Mouse (Mus musculus) midbrain, embryonic 16.5 days (tissue): ENCODE data around the gene Nudt22. TPM values are rescaled to one million over a fixed set of nuclear protein-coding genes. Genes with fewer than 3 reads are reported as not detected.

Experiments used
- ATAC-seq: fragments of 200-750 bp; cut with Nextera tagmentation; 2 replicates; pipeline ENCODE4 v1.8.0; 2017; ENCODE audit warnings: moderate TSS enrichment
- H3K27ac ChIP-seq: fragments of 300-500 bp; sonication (generic); 2 replicates; pipeline ENCODE4 v1.5.1; 2014; ENCODE audit warnings: mild to moderate bottlenecking, low read length, mixed read lengths
- H3K27me3 ChIP-seq: fragments of 300-500 bp; sonication (generic); 2 replicates; pipeline ENCODE4 v1.6.1; 2014; ENCODE audit warnings: low read depth, low read length, mixed read lengths; ENCODE audit not compliant: control insufficient read depth, insufficient read depth
- H3K36me3 ChIP-seq: fragments of 300-500 bp; sonication (generic); 2 replicates; pipeline ENCODE4 v1.6.1; 2014; ENCODE audit warnings: mild to moderate bottlenecking, low read length, moderate library complexity, mixed read lengths; ENCODE audit not compliant: control insufficient read depth, insufficient read depth
- H3K4me1 ChIP-seq: fragments of 300-500 bp; sonication (generic); 2 replicates; pipeline ENCODE4 v1.6.1; 2014; ENCODE audit warnings: mild to moderate bottlenecking, low read length, mixed read lengths; ENCODE audit not compliant: control insufficient read depth, insufficient read depth
- H3K4me2 ChIP-seq: fragments of 300-500 bp; sonication (generic); 2 replicates; pipeline ENCODE4 v1.6.1; 2014; ENCODE audit warnings: mild to moderate bottlenecking, low read length, mixed read lengths
- H3K4me3 ChIP-seq: fragments of 300-500 bp; sonication (generic); 2 replicates; pipeline ENCODE4 v1.5.1; 2014; ENCODE audit warnings: low read depth, mild to moderate bottlenecking, low read length, moderate library complexity, mixed read lengths
- H3K9ac ChIP-seq: fragments of 300-500 bp; sonication (generic); 2 replicates; pipeline ENCODE4 v1.6.1; 2014; ENCODE audit warnings: low read depth, low read length, mixed read lengths
- H3K9me3 ChIP-seq: fragments of 300-500 bp; sonication (generic); replicated peaks from 2 replicates; pipeline ENCODE4 v1.6.1; 2014; ENCODE audit warnings: mild to moderate bottlenecking, low read length, mixed read lengths; ENCODE audit not compliant: control insufficient read depth, poor library complexity, severe bottlenecking
- WGBS: fragments of 180-500 bp; shearing (Covaris S2); extraction: QIAGEN DNeasy Blood & Tissue Kit; methylation state at CpG from one replicate; pipeline ENCODE4 v1.1.7; 2014; 5-methylcytosine and 5-hydroxymethylcytosine counted together
- polyA plus RNA-seq: library from polyadenylated mRNA; unstranded; fragments of >200 nt; fragmentation: Nextera tagmentation; extraction: Ambion mirVana; gene quantifications from 2 replicates; pipeline ENCODE4 v1.2.1, GENCODE M21; 2015

The Nudt22 gene
- polyA plus RNA-seq, 1 experiment from 2014 or later = 19.4 TPM

GRCm38 (mm10) chr19:7029531-7029930, 33.6 kb upstream of the Nudt22 start:
- 98% methylated on average over 5 of the region's 5 CpGs for WGBS
- H3K4me2 ChIP-seq = no peak overlapping the region
- H3K27ac ChIP-seq = no peak overlapping the region
- H3K4me3 ChIP-seq = no peak overlapping the region
- no peaks in the 10 kb centered on the region for H3K4me1 ChIP-seq
- H3K9me3 ChIP-seq = no peaks in the 10 kb centered on the region
- no peaks in the 10 kb centered on the region for H3K27me3 ChIP-seq
- no peak overlapping the region for H3K9ac ChIP-seq
- H3K36me3 ChIP-seq = peaks cover 62% of the 10 kb centered on the region
- no peak for ATAC-seq

DNA sequence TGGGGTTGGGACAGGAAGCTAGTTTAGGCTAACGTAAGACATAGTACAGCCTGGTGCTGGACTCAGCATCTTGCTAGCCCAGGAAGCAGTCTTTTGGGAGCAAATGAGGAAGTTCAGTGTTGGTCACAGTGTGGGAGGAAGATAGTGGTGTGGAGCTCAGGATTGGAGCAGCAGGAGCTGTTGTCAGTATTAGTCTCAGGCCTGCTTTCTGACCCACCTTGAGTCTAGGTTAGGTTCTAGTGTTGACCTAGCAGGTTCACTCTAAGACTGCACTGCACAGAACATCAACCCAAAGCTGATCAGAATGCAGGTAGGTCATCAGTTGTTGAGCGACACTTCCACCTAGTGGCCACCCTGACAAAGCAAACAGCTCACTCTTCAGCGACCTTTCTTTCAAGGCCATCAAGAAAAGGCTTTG, 24.3 kb upstream of the Nudt22 start:
- H3K4me1 ChIP-seq = no peaks in the 10 kb centered on the region
- no peak overlapping the region for H3K4me3 ChIP-seq
- no peaks in the 10 kb centered on the region for H3K27me3 ChIP-seq
- H3K27ac ChIP-seq = no peak overlapping the region
- H3K36me3 ChIP-seq = peaks cover 33% of the 10 kb centered on the region
- 51% methylated on average over 3 of the region's 3 CpGs for WGBS
- H3K4me2 ChIP-seq = no peak overlapping the region
- H3K9ac ChIP-seq = no peak overlapping the region
- H3K9me3 ChIP-seq = no peaks in the 10 kb centered on the region
- ATAC-seq = peak; percentile 71; the same call in 1 of the 2 replicates

DNA sequence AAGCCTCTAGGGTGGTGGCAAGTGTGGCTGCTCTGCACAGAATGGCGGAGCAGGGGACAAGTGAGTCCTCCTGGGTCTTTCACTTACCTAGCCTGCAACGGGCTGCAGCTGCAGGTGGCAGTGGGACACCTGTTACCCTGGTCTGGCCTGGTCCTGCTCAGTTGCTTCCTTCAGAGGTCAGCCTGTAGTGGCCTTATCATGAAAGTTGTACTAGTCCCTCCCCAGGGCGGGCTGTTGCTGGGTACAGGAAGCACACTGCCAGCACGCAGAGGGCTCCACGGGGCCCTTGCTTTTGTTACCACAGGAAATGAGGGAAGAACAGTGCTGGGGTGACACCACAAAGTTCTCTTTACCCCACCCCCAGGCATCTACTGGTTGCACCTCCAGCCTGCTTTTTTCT, 23.3 kb upstream of the Nudt22 start, which contains the start of gene Fermt3:
Gene Fermt3 (minus strand): TSS at position 279 of the 400 bp plus-strand sequence.
- Histone ChIP-seq H3K27ac (no peak within 1 kb of the TSS), H3K4me1 (no peaks in the 10 kb centered on the region), H3K27me3 (no peaks in the 10 kb centered on the region), H3K4me3 (no peak within 1 kb of the TSS), H3K4me2 (no peak within 1 kb of the TSS), H3K36me3 (peaks cover 24% of the 10 kb centered on the region), H3K9ac (no peak within 1 kb of the TSS), H3K9me3 (no peaks in the 10 kb centered on the region)
- 92% methylated on average over 5 of the region's 5 CpGs for WGBS
- no peak for ATAC-seq

DNA sequence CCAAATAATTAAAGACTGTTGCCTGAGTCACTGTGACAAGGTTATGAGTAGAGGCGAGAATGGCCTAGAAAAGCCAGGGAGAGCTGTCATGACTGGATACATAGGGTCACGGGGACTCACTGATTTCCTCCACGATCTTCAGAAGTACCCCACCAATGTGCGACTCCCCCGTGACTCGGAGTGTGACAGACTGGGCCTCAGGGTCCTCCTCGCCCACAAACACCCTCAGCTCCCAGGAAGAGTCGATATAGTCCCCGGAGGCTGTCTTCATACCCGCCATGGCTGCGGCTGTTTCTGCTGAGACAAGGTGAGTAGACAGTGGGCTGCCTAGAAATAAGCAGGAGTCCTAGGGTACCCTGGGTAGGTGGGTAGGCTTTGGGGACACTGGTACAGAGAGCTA, 22.6 kb upstream of the Nudt22 start:
- Histone ChIP-seq H3K27ac (no peak overlapping the region), H3K36me3 (peaks cover 20% of the 10 kb centered on the region), H3K4me2 (no peak overlapping the region), H3K4me1 (no peaks in the 10 kb centered on the region), H3K9ac (no peak overlapping the region), H3K4me3 (no peak overlapping the region), H3K9me3 (no peaks in the 10 kb centered on the region), H3K27me3 (no peaks in the 10 kb centered on the region)
- WGBS = 94% methylated on average over 11 of the region's 11 CpGs
- no peak for ATAC-seq

GRCm38 (mm10) chr19:7017541-7018457, 21.9 kb upstream of the Nudt22 start:
- ATAC-seq = no peak
- Histone ChIP-seq H3K9me3 (no peaks in the 10 kb centered on the region), H3K36me3 (peaks cover 15% of the 10 kb centered on the region), H3K27me3 (no peaks in the 10 kb centered on the region), H3K4me1 (no peaks in the 10 kb centered on the region), H3K27ac (no peak overlapping the region), H3K9ac (no peak overlapping the region), H3K4me3 (no peak overlapping the region), H3K4me2 (no peak overlapping the region)
- WGBS = 85% methylated on average over 12 of the region's 12 CpGs

GRCm38 (mm10) chr19:7014481-7015135, 18.7 kb upstream of the Nudt22 start:
- H3K27ac ChIP-seq = no peak overlapping the region
- 0 out of 2 replicates have a peak, but pooled peaks cover 2% of the 10 kb centered on the region for H3K36me3 ChIP-seq
- no peak overlapping the region for H3K4me2 ChIP-seq
- 91% methylated on average over 20 of the region's 20 CpGs for whole genome bisulfite sequencing
- H3K4me1 ChIP-seq = no peaks in the 10 kb centered on the region
- no peak overlapping the region for H3K4me3 ChIP-seq
- H3K9ac ChIP-seq = no peak overlapping the region
- no peaks in the 10 kb centered on the region for H3K9me3 ChIP-seq
- ATAC-seq = no peak
- H3K27me3 ChIP-seq = no peaks in the 10 kb centered on the region

DNA sequence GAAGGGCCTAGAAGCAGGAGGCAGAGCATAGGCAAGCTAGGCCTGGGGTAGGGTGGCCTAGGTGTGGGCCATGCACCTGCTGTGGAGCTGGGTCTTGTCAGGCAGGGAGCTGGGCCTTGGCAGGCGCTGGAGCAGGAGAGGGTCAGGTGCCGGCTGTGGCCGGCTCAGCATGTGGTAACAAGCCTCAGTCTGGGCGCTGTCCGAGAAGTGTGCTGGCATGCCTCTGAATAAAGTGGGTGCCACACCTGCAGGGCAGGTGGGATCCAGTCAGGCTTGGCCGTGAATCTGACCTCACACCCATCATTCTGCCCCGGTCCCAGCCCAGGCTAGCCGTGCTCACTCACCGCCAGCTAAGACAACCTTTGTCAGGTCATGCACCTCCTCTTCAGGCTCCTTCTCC, 18.1 kb upstream of the Nudt22 start:
- no peak for ATAC-seq
- 84% methylated on average over 9 of the region's 9 CpGs for WGBS
- H3K9me3 ChIP-seq = no peaks in the 10 kb centered on the region

DNA sequence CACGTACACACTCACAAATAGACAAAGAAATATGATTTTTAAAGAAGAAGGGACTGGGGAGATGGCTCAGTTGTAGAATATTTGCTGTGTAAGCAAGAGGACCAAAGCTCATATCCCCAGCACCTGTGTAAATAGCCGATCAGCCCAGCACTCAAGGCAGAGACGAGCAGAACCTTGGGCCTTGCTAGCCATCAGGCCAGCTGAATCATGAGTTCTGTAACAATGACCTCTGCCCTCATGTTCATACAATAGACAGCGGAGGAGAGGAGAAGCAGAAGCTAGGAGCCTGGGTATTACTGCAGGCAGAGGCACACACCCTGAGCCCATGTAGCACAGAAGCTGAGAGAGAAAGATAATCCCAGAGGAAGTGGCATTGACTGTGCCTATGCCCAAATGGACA, 16.5 kb upstream of the Nudt22 start:
- H3K4me2 ChIP-seq = no peak overlapping the region
- H3K36me3 ChIP-seq = no peaks in the 10 kb centered on the region
- no peak overlapping the region for H3K9ac ChIP-seq
- no peak overlapping the region for H3K27ac ChIP-seq
- H3K4me3 ChIP-seq = no peak overlapping the region
- 78% methylated on average over 4 of the region's 4 CpGs for WGBS
- no peaks in the 10 kb centered on the region for H3K9me3 ChIP-seq
- no peaks in the 10 kb centered on the region for H3K27me3 ChIP-seq
- H3K4me1 ChIP-seq = no peaks in the 10 kb centered on the region
- no peak for ATAC-seq

More for the DNA sequence above, 18.1 kb upstream of the Nudt22 start:
- H3K36me3 ChIP-seq = 0 out of 2 replicates have a peak, but pooled peaks cover 2% of the 10 kb centered on the region
- no peak overlapping the region for H3K27ac ChIP-seq
- H3K9ac ChIP-seq = no peak overlapping the region
- H3K4me3 ChIP-seq = no peak overlapping the region
- H3K27me3 ChIP-seq = no peaks in the 10 kb centered on the region
- no peaks in the 10 kb centered on the region for H3K4me1 ChIP-seq
- no peak overlapping the region for H3K4me2 ChIP-seq
